Mouse (Mus musculus) hindbrain, embryonic 11.5 days (tissue): ENCODE data around the gene Nol12. TPM values are rescaled to one million over a fixed set of nuclear protein-coding genes. Genes with fewer than 3 reads are reported as not detected.
A peak's percentile ranks its signal among the peaks of the same experiment; 100 is the strongest.

ENCODE experiments used
- ATAC-seq: fragments of 200-750 bp; cut with Nextera tagmentation; 2 replicates; pipeline ENCODE4 v1.8.0; 2017; ENCODE audit warnings: mild to moderate bottlenecking, moderate TSS enrichment, moderate library complexity; ENCODE audit not compliant: low FRiP score
- DNase-seq: peaks from one replicate; pipeline ENCODE4 v3.0.0-alpha.2; 2015; ENCODE audit warnings: low spot score
- H3K27ac ChIP-seq: fragments of 300-500 bp; sonication (generic); 2 replicates; pipeline ENCODE4 v1.5.1; 2014; ENCODE audit warnings: mild to moderate bottlenecking, low read depth, low read length
- H3K27me3 ChIP-seq: fragments of 300-500 bp; sonication (generic); 2 replicates; pipeline ENCODE4 v1.6.1; 2014; ENCODE audit warnings: mild to moderate bottlenecking, low read length, moderate library complexity, mixed read lengths; ENCODE audit not compliant: control insufficient read depth, insufficient read depth
- H3K36me3 ChIP-seq: fragments of 300-500 bp; sonication (generic); 2 replicates; pipeline ENCODE4 v1.6.1; 2014; ENCODE audit warnings: mild to moderate bottlenecking, low read length, moderate library complexity, mixed read lengths; ENCODE audit not compliant: control insufficient read depth, insufficient read depth
- H3K4me1 ChIP-seq: fragments of 300-500 bp; sonication (generic); replicated peaks from 2 replicates; pipeline ENCODE4 v1.6.1; 2014; ENCODE audit warnings: low read length, mixed read lengths; ENCODE audit not compliant: control insufficient read depth, insufficient read depth
- H3K4me2 ChIP-seq: fragments of 300-500 bp; sonication (generic); replicated peaks from 2 replicates; pipeline ENCODE4 v1.6.1; 2014; ENCODE audit warnings: mild to moderate bottlenecking, low read depth, low read length
- H3K4me3 ChIP-seq: fragments of 300-500 bp; sonication (generic); 2 replicates; pipeline ENCODE4 v1.5.1; 2014; ENCODE audit warnings: low read depth, low read length
- H3K9ac ChIP-seq: fragments of 300-500 bp; sonication (generic); 2 replicates; pipeline ENCODE4 v1.6.1; 2014; ENCODE audit warnings: low read depth, low read length
- H3K9me3 ChIP-seq: fragments of 300-500 bp; sonication (generic); 2 replicates; pipeline ENCODE4 v1.6.1; 2016; ENCODE audit warnings: low read length; ENCODE audit not compliant: control insufficient read depth
- WGBS: fragments of 180-500 bp; shearing (Covaris S2); extraction: QIAGEN DNeasy Blood & Tissue Kit; methylation state at CpG from one replicate; pipeline ENCODE4 v1.1.7; 2014; 5-methylcytosine and 5-hydroxymethylcytosine counted together
- polyA plus RNA-seq: library from polyadenylated mRNA; unstranded; fragments of >200 nt; fragmentation: Nextera tagmentation; extraction: Ambion mirVana; gene quantifications from 2 replicates; pipeline ENCODE4 v1.2.1, GENCODE M21; 2014

Gene Nol12
- polyA plus RNA-seq, 1 experiment from 2014 or later = 61.1 TPM

DNA sequence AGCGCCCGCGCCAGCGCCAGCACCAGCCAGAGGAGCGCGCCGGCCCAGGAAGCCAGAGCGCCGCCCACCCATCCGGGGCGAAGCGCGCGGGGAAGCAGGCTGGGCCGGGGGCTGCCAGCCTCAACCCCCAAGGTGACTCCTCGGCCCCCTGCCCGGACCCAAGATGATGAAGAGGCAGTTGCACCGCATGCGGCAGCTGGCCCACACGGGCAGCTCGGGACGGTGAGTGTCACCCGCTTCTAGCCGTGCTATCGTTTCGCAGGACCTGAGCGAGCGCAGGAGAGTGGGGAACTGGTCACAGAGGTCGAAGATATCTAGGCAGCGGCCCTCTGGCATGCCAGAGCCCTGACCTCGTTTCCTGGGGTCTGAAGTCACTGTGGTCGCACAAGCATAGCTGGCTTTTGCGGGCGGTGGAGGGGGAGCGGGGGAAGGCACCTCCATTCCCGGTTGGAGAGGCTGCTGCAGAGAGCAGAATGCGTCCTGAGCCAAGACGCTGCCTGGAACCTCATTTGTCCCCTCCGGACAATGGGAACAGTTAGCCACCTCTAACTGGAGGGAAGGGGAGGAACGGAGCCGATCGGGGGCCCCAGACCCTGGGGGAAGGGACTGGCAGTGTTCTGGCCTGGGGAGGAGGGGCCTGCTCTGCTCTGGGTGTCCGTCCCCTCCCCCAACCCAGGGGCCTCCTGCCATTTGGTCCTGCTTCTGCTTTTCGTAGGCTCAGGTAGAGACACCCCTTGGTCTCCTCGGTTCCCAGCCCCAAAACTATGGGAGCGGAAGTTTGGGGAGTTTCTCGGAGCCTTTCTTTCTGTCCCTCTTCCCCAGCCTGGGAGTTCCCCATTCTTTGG lies 34.8 kb upstream of the Nol12 start, which contains the start of gene Sh3bp1:
Gene Sh3bp1, plus strand, starts transcription at position 29 of the 845 bp plus-strand sequence.
- Histone ChIP-seq H3K9ac (peak within 1 kb of the TSS; percentile 61), H3K36me3 (no peaks in the 10 kb centered on the region), H3K4me2 (peak within 1 kb of the TSS; percentile 97), H3K4me1 (peaks cover 8% of the 10 kb centered on the region; the same call in 1 of the 2 replicates), H3K9me3 (no peaks in the 10 kb centered on the region), H3K4me3 (peak within 1 kb of the TSS; percentile 46), H3K27me3 (peaks cover 8% of the 10 kb centered on the region), H3K27ac (no peak within 1 kb of the TSS)
- ATAC-seq (no peak), DNase-seq (peak; percentile 73)
- WGBS = 2% methylated on average over 46 of the region's 47 CpGs

DNA sequence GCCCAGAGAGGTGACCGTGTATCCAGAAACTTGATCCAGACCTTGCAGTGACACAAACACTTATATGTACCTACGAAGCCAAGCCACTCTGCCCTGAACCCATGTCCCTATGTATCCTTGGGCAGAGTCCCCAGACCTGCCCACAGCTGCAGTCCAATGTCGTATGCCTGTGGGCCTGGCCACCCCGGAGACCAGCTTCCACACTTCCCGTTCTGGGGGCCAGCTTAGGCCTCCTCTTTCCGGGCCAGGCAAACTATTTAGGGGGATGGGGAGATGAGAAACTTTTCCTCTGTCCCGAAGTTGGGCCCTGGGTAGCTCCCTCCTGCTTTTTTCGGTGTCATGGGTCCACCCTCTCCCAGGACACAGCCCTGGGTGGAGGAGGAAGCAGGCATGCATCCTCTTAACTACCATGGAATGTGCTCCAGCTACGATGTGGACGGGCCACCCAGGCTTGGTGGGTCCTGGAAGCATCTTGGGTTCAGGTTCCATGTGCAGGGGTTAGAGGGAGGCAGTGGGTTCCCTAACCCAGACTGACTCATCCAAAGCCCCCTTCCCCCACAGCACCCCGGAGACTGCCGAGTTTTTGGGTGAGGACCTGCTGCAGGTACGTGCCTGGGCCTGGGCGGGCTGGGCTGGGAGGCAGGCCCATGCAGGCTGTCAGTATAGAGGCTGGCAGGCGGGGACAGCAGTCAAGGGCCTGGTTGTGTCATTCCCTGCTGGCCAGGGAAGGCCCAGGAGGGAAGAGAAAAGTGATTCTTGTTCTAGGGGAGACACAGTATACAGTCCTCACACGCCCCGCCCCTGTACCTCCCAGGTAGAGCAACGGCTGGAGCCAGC lies 33.9 kb upstream of the Nol12 start:
- Histone ChIP-seq H3K27me3 (peaks cover 8% of the 10 kb centered on the region), H3K4me2 (peak overlapping the region; percentile 97), H3K9me3 (no peaks in the 10 kb centered on the region), H3K4me1 (peaks cover 8% of the 10 kb centered on the region; the same call in 1 of the 2 replicates), H3K4me3 (peak overlapping the region; percentile 46; the same call in 1 of the 2 replicates), H3K27ac (no peak overlapping the region), H3K36me3 (no peaks in the 10 kb centered on the region), H3K9ac (peak overlapping the region; percentile 61; the same call in 1 of the 2 replicates)
- DNase-seq = peak; percentile 25
- ATAC-seq = no peak
- WGBS = 20% methylated on average over 18 of the region's 18 CpGs

DNA sequence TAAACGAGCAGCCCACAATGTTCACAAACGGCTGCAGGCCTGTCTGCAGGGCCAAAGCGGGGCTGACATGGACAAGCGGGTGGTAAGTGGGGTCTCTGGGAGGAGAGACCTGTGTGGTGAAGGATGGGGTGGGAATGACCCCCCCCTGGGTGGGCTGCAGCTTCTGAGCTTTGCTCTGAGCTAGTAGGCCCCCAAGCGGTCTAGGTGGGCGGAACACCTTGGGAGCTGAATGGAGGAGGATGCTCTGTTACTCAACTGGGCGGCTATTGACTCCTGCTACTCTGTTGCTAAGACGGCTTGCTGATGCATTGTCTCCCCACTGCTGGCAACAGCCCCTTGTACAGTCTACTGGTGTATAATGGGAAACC lies 33.3 kb upstream of the Nol12 start:
- ATAC-seq = no peak
- Histone ChIP-seq H3K4me2 (no peak overlapping the region; the same call in 1 of the 2 replicates), H3K4me3 (peak overlapping the region; percentile 46; the same call in 1 of the 2 replicates), H3K36me3 (no peaks in the 10 kb centered on the region), H3K27me3 (peaks cover 8% of the 10 kb centered on the region), H3K4me1 (peaks cover 8% of the 10 kb centered on the region; the same call in 1 of the 2 replicates), H3K9ac (0 out of 2 replicates have a peak overlapping the region, but pooled peaks have one; percentile 12), H3K27ac (no peak overlapping the region), H3K9me3 (no peaks in the 10 kb centered on the region)
- DNase-seq = peak; percentile 37
- 37% methylated on average over 8 of the region's 8 CpGs for WGBS

DNA sequence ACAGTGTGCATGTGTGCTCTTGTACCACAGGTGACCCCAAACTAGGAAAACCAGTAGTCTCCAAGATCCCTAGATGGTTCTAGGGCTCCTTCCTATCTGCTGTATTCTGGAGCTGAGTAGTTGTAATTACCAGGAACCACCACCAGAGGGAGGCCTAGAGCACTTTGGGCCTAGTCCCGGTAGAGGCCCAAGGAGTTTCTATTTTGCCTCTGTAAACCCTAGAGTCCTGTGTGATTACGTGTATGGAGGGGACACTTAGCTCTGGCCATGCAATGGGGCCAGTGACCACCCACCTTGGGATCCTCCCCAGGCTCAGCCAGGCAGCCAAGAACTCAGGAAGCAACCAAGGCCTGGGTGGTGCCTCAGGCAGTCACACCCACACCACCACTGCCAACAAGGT lies 31.5 kb upstream of the Nol12 start:
- Histone ChIP-seq H3K27me3 (peaks cover 8% of the 10 kb centered on the region), H3K9ac (no peak overlapping the region), H3K36me3 (no peaks in the 10 kb centered on the region), H3K27ac (no peak overlapping the region), H3K9me3 (no peaks in the 10 kb centered on the region), H3K4me2 (no peak overlapping the region), H3K4me1 (peaks cover 8% of the 10 kb centered on the region; the same call in 1 of the 2 replicates), H3K4me3 (no peak overlapping the region)
- peak; percentile 33; the same call in 1 of the 2 replicates for ATAC-seq
- 9% methylated on average over 2 of the region's 2 CpGs for WGBS
- peak; percentile 91 for DNase-seq

DNA sequence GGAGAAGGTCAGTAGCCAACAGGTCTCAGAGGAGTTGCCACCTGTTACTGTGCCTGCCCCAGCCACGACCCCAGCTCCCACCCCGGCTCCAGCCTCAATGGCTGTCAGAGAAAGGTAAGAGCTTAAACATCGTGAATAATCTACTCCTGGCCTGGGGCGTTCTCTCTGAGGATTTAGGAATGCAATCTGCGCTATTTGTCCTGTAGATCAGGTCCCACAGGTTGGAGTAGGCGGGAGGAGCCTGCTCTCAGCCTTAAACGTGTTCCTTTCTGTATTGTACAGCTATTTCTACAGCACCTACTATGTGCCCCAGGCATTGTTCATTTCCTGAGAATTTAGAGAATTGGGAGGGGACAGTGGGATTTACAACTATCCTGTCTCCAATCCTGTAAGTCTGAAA lies 26.3 kb upstream of the Nol12 start:
- H3K4me1 ChIP-seq = no peaks in the 10 kb centered on the region; the same call in 1 of the 2 replicates
- no peak for ATAC-seq
- H3K9ac ChIP-seq = no peak overlapping the region
- H3K9me3 ChIP-seq = no peaks in the 10 kb centered on the region
- no peak for DNase-seq
- no peaks in the 10 kb centered on the region for H3K27me3 ChIP-seq
- no peak overlapping the region for H3K4me3 ChIP-seq
- 88% methylated on average over 7 of the region's 7 CpGs for WGBS
- no peak overlapping the region for H3K4me2 ChIP-seq
- no peaks in the 10 kb centered on the region for H3K36me3 ChIP-seq
- no peak overlapping the region for H3K27ac ChIP-seq

DNA sequence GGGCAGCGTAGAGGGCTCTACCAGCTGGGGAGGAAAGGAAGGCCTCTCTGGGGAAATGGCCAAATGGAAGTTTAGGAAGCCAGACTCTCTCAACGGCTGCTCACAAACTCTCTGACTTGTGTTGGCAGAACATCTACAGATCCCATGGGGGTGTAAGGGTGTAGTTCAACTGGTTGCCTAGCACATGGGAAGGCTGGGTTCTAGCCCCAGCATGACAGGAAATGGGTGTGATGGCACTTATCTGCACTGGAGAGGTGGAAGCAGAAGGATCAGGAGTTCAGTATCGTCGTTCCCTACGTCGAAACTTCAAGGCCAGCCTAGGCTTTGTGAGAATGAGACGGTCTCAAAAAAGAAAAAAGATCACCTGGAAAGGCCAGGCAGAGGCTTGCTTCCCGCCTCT lies 25.8 kb upstream of the Nol12 start:
- no peaks in the 10 kb centered on the region for H3K27me3 ChIP-seq

DNA sequence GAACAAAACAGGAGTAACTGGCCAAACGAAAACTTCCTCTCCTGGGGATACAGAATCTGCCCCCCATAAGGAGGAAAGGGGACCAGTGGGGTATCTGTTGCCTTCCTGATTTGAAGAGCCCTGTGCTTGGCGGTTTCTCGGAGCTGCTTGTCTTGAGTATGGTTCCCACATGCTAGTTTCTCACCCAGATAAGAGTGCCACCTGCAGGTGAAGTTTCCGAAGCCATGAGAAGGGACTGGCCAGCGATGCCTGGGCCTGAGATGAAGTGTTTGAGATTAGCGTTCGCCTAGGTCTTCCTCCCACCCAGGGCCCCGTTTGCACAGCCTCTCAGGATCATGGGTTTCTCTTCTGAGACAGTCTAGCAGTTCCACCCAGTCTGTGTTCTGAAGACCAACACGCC lies 22.7 kb upstream of the Nol12 start:
- Histone ChIP-seq H3K4me2 (no peak overlapping the region), H3K36me3 (no peaks in the 10 kb centered on the region), H3K9me3 (no peaks in the 10 kb centered on the region), H3K27me3 (no peaks in the 10 kb centered on the region), H3K9ac (no peak overlapping the region), H3K4me3 (no peak overlapping the region), H3K27ac (no peak overlapping the region), H3K4me1 (peaks cover 16% of the 10 kb centered on the region)
- 44% methylated on average over 9 of the region's 9 CpGs for WGBS
- DNase-seq (peak; percentile 57), ATAC-seq (no peak)

More for the DNA sequence above, 25.8 kb upstream of the Nol12 start:
- Histone ChIP-seq H3K36me3 (no peaks in the 10 kb centered on the region), H3K9ac (no peak overlapping the region), H3K4me1 (no peaks in the 10 kb centered on the region; the same call in 1 of the 2 replicates), H3K27ac (no peak overlapping the region), H3K9me3 (no peaks in the 10 kb centered on the region), H3K4me3 (no peak overlapping the region), H3K4me2 (no peak overlapping the region)
- DNase-seq (no peak), ATAC-seq (no peak)
- 88% methylated on average over 8 of the region's 8 CpGs for WGBS

DNA sequence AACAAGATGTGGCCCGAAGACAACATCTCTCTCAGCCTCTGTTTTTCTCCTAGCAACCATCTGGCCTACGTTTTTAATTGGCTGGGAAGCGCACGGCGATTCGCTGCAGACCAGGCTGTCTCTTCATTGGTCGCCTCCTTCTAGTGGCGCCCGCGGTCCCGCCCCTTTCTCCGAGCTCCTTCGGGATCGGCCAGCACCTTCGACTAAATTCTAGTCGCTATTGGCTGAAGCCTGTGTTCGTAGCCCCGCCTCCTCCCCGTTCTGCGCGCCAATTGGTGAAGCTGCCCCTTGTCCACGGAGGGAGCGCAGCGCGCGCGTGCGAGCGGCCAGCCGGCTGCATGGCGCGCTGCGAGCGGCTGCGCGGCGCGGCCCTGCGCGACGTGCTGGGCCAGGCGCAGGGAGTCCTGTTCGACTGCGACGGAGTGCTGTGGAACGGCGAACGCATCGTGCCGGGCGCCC lies 21.1 kb upstream of the Nol12 start, which contains the start of gene Pdxp:
Gene Pdxp, plus strand, starts transcription at position 288 of the 459 bp plus-strand sequence.
- DNase-seq (peak; percentile 98), ATAC-seq (peak; percentile 94)
- WGBS = under 1% methylated on average over 50 of the region's 51 CpGs
- H3K4me1 ChIP-seq = peaks cover 16% of the 10 kb centered on the region
- H3K27ac ChIP-seq = peak within 1 kb of the TSS; percentile 88
- no peaks in the 10 kb centered on the region for H3K36me3 ChIP-seq
- H3K9me3 ChIP-seq = no peaks in the 10 kb centered on the region
- H3K27me3 ChIP-seq = no peaks in the 10 kb centered on the region
- H3K4me3 ChIP-seq = peak within 1 kb of the TSS; percentile 76
- peak within 1 kb of the TSS; percentile 82 for H3K9ac ChIP-seq
- H3K4me2 ChIP-seq = peak within 1 kb of the TSS; percentile 99
